Mouse (Mus musculus) right cerebral cortex, adult 18-20 months (tissue): Measurements from ENCODE around the gene Ugt1a9.
"Not testable (repeated sequence)": the region's sequence is repeated elsewhere in the genome, so short reads cannot be mapped to it uniquely, and the experiment has no call there.

Experiments
- DNase-seq: peaks from one replicate; pipeline ENCODE4 v3.0.0; 2022; ENCODE audit warnings: mixed read lengths

Ugt1a9 gene

DNA sequence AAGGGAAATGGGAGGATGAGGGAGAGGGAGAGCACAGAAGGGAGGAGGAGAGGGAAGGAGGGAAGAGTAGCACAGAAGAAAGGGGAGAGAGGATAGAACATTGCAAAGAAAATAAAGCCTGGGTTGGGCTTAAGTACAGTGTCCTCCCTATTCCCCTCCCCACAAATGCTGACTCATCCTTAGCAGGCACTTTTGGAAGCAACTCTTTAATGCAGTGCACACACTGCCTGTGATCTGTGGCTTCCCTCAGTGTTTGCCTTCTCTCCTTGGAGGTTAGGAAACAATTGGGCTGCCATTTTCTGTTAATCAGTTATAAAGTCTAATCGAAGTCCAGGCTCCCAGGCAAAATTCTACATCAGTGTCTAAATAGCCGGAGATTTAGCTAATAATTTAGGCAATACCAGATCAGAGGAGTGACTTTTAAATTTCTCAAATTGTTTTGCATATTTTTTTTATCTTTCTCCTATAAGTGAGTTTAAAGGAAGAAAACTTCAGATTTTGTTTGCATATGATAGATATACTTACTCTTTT lies 38.5 kb downstream of the Ugt1a9 start:
- DNase-seq = not testable (repeated sequence)

DNA sequence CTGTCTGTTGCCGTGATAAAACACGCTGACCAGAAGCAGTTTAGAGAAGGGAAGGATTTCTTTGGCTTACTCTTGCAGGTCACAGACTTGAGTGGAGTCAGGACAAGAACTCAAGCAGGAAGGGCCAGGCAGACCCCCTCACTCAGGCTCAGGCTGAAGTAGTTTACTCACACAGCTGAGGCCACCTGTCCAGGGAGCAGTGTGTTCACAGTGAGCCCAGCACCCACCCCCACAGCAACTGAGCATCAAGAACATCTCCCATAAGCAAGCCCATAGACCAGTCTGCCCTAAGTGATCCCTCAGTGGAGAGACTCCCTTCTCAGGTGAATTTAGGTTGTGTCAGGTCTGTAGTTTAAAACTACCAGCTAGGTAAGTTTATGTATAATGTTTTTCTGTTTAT lies 39.0 kb downstream of the Ugt1a9 start:
- not testable (repeated sequence) for DNase-seq

DNA sequence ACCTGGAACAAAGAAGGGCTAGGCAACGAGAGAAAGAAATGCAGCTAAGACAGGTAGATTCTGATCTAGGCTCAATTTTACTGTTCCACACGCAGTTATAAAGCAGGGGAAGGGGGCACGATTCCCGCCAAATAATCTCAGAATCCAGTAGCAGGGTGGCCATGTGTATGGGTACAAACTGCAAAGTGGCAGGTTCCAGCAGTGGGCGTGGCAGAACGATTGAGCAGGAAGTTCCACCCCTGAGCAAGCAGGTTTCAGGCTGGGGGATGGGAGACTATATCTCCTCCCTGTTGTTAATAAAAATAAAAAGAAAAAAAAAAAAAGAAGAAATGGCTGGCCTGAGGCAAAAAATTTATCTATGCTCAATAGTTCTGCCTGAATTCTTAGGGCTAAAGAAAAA lies 42.2 kb downstream of the Ugt1a9 start:
- not testable (repeated sequence) for DNase-seq

DNA sequence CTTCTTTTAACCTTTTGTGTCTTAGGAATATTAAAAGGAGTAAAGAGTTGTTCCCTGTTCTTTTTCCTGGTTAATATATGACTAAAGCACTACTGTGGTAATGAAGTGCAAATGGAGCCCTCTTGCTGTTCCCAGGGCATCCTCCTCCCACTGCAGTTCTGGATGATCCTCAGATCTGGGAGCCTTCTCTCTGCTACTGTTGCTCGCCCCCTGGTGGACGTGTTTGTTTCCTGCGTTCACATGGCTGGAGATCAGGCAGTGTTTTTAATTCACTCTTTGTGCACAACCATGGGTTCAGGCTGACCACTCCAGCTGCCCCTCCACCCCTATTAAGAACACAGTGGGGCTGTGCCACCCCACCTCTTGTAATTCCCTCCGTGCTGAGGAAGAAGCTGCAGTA lies 50.0 kb downstream of the Ugt1a9 start:
- not testable (repeated sequence) for DNase-seq

DNA sequence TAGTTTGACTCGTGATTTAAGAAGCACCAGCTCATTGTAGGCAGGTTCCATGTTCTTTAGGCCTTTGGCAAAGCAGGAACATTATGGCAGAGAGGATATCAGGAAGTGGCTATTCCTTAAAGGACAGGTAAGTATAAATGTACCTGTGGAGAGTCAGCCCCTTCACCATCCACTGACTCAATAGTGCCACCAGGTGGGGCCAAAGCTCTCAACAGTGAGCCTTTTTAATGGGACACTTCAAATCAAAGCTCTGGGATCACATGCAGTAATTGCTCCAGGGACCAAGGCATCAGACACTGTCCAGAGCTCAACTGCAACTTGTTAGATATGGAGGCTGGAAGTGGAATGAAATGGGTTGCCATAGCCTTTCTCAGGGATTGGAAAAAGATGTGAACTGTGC lies 50.9 kb downstream of the Ugt1a9 start:
- DNase-seq = not testable (repeated sequence)

DNA sequence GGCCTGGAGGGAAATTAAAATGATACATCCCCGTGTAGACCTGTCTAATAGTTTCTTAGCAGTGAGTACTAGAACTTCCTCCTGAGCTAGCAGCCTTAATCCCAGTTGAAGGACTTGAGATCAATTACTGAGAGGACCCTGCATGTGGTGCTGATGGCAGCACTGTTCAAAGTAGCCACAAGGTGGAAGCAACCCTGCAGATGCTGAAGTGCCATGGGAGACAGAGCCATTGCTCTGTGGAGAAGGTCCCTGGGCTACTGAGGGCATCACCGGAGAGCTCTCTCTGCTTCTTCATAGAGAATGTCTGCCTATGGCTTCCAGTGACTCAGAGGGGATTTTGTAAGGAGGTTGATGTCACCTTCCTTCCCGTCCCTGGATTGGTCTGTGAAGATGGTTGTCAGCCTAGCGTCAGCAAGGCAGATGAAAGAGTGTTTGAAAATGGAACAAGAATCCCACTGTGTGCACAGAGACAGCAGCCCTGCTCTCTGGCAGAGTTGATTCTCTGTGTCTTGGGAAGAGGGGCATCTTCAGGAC lies 55.3 kb downstream of the Ugt1a9 start:
- DNase-seq = not testable (repeated sequence)

DNA sequence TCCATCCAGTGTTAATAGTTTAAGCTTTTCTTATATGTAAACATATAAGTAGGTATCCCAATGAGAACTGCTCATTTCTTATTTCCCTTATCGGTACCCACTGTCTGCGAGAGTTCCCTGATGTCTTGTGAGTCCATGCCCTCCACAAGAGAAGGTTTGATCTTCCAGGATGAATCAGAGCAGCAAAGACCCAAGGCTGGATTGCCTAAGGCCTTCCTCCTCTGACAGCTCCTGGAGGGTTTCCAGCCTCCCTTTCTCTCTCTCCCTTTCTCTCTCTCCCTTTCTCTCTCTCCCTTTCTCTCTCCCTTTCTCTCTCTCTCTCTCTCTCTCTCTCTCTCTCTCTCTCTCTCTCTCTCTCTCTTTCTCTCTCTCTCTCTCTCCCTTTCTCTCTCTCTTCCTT lies 58.5 kb downstream of the Ugt1a9 start:
- not testable (repeated sequence) for DNase-seq

DNA sequence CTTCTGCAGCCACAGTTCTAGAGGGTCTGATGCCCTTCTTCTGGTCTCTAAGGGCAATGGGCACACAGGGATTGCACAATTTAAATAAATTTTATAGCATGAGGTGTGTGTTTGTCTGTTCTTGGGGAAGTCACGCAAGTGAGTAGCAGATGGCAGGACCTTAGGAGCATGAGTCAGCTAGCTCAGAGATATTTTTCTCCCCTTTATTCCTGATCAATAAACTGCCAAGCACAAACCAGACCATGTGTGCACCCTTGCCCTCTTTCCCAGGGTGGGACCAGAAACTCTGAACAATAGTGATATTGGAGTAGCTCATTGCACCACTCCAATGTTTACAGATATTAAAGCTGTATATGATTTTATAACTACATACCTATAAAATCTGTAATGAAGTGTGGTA lies 59.6 kb downstream of the Ugt1a9 start:
- not testable (repeated sequence) for DNase-seq

DNA sequence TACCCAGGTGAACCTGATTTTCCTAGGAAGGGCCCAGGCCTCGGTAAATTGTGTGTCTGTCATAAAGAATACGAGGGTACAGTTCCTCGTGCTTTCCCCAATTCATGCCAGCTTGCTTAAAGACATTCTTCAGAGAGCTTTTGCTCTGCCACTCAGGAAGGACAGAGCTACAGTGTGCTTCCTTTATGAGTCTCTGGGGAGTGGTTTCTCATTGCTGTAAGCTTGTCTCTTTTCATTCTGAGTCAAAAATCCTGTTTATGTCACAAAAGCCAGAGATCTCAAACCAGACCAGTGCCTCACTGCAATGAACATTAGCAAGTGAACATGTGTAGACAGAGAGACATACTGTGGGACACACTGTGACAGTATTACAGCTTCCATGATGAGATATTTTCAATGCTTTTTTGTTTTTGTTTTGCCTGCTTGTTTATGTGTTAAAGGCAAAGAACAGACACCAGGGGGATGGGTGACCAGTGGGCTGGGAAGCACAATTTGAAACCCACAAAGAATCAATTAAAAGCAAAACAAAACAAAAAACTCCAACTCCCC lies 63.4 kb downstream of the Ugt1a9 start:
- no peak for DNase-seq

DNA sequence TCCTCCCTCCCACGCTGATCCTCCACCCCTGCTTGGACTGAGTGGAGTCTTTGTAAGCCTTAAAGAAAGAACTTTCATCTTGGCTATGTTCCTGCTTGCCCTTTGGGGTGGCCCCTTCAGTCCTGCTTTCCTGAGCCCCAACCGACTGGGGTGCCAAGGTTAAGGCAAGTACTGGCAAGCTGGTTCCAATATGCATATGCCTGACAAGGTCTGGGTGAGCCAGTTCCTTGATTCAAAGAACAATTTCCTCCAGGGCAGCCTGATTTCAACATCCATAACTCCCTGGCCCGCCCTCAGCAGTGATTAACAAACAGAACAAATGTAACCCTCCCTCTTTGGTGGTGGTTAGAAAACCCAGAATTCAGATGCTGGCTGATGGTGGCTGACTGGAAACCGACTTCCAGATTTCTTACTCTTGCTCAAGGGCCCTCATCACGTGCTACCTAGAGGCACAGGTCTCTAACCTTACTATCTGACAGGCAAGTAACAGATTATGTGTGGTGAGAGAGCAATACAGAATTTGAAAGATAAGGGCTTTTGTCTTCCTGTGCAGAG lies 63.9 kb downstream of the Ugt1a9 start, which contains the start of gene Ugt1a6a:
Gene Ugt1a6a, plus strand, starts transcription at position 353 of the 555 bp plus-strand sequence.
- DNase-seq = peak; percentile 3

DNA sequence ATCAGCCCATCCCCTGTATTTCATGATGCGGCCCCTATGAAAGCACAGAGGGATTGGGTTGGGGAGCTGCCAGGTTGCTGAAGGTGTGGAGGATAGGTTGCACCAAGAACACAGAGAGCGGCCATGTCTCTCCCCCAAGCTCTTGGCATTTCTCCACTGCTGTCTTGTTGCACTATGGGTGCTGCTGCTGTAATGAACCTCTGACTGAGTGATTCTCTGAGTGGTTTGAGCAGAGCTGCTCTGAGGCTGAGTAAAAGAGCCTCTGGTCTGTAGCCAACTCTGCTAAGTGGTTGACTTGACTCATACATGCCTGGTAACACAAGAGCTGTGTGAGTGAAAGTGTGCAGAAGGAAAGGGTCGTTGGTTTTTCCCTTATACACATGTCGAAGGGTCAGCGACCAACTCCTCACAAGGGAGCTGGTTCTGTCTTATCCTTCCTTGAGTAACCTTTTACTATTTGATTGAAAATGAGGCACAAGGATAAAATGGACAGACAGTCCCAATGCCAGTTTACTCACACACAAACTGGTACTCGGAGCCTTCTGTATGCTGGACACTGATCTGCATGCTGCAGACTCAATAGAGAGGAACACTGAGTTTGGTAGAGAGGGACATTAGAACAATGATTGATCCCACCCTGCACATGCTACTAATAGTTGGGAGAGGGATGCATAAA lies 64.8 kb downstream of the Ugt1a9 start:
- DNase-seq = not testable (repeated sequence)

DNA sequence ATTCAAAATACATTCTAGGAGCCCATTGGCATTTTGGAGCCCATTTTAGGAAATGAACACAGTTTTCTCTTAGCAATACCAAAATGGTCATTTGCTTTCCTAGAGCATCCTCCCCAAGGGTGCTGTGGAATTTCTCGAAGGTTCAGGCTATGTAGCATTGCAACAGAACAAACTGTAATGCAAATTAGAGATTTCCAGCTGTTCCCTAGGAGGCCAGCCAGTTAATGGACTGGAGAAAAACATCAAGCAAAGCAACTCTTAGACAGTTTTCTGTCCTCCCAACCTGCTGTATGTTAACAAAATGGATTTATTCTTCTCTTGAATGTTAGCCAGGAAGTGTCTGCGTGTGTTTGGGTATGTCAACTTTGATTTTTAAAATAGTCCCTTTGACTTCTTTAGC lies 66.0 kb downstream of the Ugt1a9 start:
- DNase-seq = no peak

DNA sequence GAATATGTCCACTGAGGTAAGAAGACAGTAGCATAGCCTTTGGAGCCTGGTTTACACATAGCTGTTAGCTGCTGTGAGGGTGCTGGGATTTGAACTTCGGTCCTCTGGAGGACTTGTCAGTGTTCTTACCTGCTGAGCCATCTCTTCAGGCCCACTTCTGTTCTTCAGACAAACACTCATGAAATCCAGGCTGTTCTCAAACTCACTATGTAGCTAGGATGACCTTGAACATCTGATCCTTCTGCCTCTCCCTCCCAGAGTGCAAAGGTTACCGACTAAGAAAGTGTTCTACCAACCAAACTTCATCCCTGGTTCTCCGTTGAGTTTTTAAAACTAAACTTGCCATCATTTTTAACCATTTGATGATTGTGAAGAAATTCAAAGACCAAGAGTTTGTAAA lies 66.7 kb downstream of the Ugt1a9 start:
- DNase-seq = no peak

DNA sequence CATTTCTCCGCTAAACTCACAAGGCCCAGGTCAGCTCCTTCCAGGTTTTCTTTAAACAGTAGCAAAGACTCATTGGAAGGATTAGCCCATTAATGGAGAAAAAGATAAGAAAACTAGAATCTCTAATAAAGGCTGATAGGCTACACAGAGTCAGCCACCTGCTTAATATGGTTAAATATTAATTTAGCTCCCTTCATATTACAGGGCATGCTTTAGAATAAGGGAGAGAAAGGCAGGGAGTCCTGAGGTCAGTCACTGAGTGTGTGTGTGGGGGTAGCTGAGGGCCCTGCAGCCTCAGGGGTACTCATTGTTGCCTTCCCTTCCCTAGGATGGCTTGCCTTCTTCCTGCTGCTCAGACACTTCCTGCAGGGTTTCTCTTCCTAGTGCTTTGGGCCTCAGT lies 67.5 kb downstream of the Ugt1a9 start:
- no peak for DNase-seq

DNA sequence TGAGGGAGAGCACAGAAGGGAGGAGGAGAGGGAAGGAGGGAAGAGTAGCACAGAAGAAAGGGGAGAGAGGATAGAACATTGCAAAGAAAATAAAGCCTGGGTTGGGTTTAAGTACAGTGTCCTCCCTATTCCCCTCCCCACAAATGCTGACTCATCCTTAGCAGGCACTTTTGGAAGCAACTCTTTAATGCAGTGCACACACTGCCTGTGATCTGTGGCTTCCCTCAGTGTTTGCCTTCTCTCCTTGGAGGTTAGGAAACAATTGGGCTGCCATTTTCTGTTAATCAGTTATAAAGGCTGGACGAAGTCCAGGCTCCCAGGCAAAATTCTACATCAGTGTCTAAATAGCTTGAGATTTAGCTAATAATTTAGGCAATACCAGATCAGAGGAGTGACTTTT lies 69.9 kb downstream of the Ugt1a9 start:
- not testable (repeated sequence) for DNase-seq

DNA sequence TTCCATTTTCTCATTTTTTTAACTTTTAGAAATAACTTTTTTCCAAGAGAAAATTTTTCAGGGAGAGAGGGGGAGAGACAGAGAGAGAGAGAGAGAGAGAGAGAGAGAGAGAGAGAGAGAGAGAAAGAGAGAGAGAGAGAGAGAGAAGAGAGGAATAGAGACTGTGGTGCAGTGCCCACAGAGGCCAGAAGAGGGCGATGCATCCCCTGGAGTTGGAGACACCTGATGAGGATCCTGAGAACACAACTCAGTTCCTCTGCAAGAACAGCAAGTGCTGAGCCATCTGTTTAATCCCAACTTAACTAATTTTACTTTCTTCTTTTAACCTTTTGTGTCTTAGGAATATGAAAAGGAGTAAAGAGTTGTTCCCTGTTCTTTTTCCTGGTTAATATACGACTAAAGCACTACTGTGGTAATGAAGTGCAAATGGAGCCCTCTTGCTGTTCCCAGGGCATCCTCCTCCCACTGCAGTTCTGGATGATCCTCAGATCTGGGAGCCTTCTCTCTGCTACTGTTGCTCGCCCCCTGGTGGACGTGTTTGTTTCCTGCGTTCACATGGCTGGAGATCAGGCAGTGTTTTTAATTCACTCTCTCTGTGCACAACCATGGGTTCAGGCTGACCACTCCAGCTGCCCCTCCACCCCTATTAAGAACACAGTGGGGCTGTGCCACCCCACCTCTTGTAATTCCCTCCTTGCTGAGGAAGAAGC lies 73.5 kb downstream of the Ugt1a9 start:
- peak; percentile 20 for DNase-seq

DNA sequence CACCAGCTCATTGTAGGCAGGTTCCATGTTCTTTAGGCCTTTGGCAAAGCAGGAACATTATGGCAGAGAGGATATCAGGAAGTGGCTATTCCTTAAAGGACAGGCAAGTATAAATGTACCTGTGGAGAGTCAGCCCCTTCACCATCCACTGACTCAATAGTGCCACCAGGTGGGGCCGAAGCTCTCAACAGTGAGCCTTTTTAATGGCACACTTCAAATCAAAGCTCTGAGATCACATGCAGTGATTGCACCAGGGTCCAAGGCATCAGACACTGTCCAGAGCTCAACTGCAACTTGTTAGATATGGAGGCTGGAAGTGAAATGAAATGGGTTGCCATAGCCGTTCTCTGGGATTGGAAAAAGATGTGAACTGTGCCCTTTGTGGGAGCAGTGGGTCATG lies 74.7 kb downstream of the Ugt1a9 start:
- DNase-seq = not testable (repeated sequence)

DNA sequence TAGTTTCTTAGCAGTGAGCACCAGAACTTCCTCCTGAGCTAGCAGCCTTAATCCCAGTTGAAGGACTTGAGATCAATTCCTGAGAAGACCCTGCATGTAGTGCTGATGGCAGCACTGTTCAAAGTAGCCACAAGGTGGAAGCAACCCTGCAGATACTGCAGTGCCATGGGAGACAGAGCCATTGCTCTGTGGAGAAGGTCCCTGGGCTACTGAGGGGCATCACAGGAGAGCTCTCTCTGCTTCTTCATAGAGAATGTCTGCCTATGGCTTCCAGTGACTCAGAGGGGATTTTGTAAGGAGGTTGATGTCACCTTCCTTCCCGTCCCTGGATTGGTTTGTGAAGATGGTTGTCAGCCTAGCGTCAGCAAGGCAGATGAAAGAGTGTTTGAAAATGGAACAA lies 79.5 kb downstream of the Ugt1a9 start:
- not testable (repeated sequence) for DNase-seq

DNA sequence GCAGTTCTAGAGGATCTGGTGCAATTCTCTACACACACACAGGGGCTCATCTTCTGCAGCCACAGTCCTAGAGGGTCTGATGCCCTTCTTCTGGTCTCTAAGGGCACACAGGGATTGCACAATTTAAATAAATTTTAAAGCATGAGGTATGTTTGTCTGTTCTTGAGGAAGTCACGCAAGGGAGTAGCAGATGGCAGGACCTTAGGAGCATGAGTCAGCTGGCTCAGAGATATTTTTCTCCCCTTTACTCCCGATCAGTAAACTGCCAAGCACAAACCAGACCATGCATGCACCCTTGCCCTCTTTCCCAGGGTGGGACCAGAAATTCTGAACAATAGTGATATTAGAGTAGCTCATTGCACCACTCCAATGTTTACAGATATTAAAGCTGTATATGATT lies 87.8 kb downstream of the Ugt1a9 start:
- DNase-seq = no peak

DNA sequence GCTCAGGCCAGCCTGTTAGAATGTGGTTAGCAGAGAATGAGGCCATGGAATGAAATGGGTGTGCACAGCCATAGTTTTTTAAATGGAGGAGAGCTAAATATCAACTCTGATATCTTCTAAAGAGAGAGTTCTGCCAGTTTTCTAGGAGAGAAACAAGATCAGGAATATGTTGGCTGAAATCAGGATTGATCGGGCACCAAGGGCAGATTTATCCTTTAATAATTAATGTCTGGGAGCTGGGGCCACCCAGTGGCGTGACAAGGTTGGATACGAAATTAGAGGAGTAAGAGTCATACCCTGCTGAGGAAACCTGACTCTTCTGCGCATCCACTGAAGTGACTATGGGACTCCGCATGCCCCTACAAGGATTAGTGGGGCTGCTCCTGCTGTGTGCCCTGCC lies 95.1 kb downstream of the Ugt1a9 start, which contains the start of gene Ugt1a5:
Gene Ugt1a5, plus strand, starts transcription at position 302 of the 400 bp plus-strand sequence.
- no peak for DNase-seq

DNA sequence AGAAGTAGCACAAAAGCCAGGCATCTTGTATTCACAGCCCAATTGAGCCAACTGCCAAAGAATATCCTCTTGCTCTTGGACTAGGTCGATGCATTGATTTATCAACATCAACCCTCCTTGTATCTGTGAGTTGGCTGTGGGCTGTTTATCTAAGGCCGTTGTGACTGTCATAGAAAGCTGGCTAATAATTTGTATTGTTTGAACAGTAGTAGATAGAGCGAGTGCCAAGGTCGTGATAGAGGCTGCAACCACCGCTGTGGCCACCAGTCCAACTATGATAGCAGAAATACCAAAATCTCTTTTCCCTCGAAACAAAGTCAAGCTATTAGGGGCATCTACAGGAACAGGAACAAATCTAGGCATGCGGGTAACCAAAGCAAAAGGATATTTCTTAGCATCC lies 101.6 kb downstream of the Ugt1a9 start:
- DNase-seq = not testable (repeated sequence)

DNA sequence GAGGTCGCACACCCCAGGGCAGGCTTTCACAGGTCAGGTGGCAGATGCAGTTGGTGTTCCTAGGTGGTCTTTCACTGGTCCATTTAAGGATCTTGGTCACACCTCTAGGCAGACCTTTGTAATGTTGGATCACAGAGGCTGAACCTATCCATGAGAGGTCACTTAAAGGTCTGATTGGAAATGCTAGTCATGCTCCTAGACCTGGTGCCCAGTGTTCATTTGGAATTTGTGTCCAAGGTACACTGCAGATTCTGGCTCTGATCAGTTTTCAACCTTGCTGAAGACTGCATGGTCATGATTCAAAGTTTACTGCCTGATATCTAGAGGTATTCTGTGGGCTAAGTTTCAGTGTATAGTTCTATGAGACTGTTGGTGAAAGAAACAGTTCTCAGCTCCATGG lies 109.1 kb downstream of the Ugt1a9 start:
- DNase-seq = no peak

DNA sequence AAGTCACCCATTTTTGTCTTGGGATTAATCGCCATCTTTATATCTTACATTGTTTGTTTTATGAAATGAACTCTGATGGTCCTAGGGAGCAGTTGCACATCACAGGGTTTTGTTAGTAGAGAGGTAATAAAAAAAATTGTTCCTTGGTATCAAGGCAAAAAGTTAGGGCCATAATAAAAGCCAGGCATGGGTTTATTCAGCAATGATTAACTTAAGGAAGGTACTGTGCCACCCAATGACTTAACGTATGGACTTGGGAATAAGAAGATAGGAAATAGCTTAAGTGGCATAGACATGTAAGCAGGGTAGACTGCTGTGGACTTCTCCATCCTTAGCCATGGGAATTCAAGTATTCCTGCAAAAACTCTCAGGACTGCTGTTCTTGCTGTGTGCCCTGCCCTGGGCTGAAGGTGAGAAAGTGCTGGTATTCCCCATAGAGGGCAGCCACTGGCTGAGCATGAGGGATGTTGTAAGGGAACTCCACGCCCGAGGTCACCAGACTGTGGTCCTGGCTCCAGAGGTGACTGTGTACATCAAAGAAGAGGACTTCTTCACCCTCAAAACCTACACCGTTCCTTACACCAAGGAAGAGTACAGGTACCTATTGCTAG lies 115.8 kb downstream of the Ugt1a9 start:
- DNase-seq = no peak
